Mouse (Mus musculus) ES-Bruce4 (cell line): ENCODE data around the gene Stx5a. TPM values are rescaled to one million over a fixed set of nuclear protein-coding genes. Genes with fewer than 3 reads are reported as not detected.
A peak's percentile ranks its signal among the peaks of the same experiment; 100 is the strongest.

Source experiments
- H3K27ac ChIP-seq: 2 replicates; pipeline ENCODE4 v1.5.1; 2012; ENCODE audit warnings: low read length, inconsistent platforms; ENCODE audit not compliant: insufficient read depth
- H3K27me3 ChIP-seq: 2 replicates; pipeline ENCODE4 v1.6.1; 2012; ENCODE audit warnings: mild to moderate bottlenecking, low read length, inconsistent platforms; ENCODE audit not compliant: control insufficient read depth, poor library complexity, insufficient read depth, severe bottlenecking
- H3K36me3 ChIP-seq: 2 replicates; pipeline ENCODE4 v1.6.1; 2012; ENCODE audit warnings: inconsistent platforms, mild to moderate bottlenecking, low read length, moderate library complexity; ENCODE audit not compliant: control insufficient read depth, poor library complexity, insufficient read depth, severe bottlenecking
- H3K4me1 ChIP-seq: one replicate; pipeline ENCODE4 v1.8.1; 2011; ENCODE audit warnings: low read length; ENCODE audit not compliant: control insufficient read depth, insufficient read depth
- H3K4me3 ChIP-seq: 2 replicates; pipeline ENCODE4 v1.5.1; 2011; ENCODE audit warnings: low read depth, mild to moderate bottlenecking, low read length
- H3K9ac ChIP-seq: 2 replicates; pipeline ENCODE4 v1.6.1; 2012; ENCODE audit warnings: low read depth, mild to moderate bottlenecking, inconsistent platforms; ENCODE audit not compliant: poor library complexity, severe bottlenecking
- H3K9me3 ChIP-seq: replicated peaks from 2 replicates; pipeline ENCODE4 v1.6.1; 2012; ENCODE audit warnings: mild to moderate bottlenecking, low read length, inconsistent platforms; ENCODE audit not compliant: control insufficient read depth, poor library complexity, insufficient read depth, severe bottlenecking
- CTCF ChIP-seq: IDR thresholded peaks from one replicate; pipeline ENCODE4 v1.8.1; 2011; ENCODE audit warnings: low read depth, low read length
- EP300 ChIP-seq: IDR thresholded peaks from 2 replicates; pipeline ENCODE4 v1.6.1; 2011; ENCODE audit warnings: low read depth, low read length; ENCODE audit not compliant: insufficient read depth
- POLR2A ChIP-seq: IDR thresholded peaks from one replicate; pipeline ENCODE4 v1.8.1; 2011; ENCODE audit warnings: low read length; ENCODE audit not compliant: insufficient read depth
- polyA plus RNA-seq: library from polyadenylated mRNA; stranded (reverse); fragments of >200 nt; gene quantifications from 2 replicates; pipeline ENCODE4 v1.2.4, GENCODE M21; 2011; ENCODE audit warnings: low read depth; ENCODE audit not compliant: missing spikeins, insufficient read depth, insufficient read length

The Stx5a gene
- polyA plus RNA-seq, 1 experiment: 47.1 TPM

- peaks cover 54% of the 10 kb centered on the region for H3K36me3 ChIP-seq
- no peaks in the 10 kb centered on the region for H3K27me3 ChIP-seq
- peak overlapping the region; percentile 81 for H3K9ac ChIP-seq
- no peaks in the 10 kb centered on the region for H3K9me3 ChIP-seq
- TF ChIP-seq EP300 (no peak), CTCF (no peak), POLR2A (no peak)
- H3K4me1 ChIP-seq: no peaks in the 10 kb centered on the region
- H3K4me3 ChIP-seq: peak overlapping the region; percentile 72
- peak overlapping the region; percentile 96 for H3K27ac ChIP-seq
Observed at GRCm38 (mm10) chr19:8711506-8711905, 29.7 kb upstream of the Stx5a start.

- Histone ChIP-seq H3K9ac (peak overlapping the region; percentile 81), H3K36me3 (peaks cover 49% of the 10 kb centered on the region), H3K9me3 (no peaks in the 10 kb centered on the region), H3K4me1 (no peaks in the 10 kb centered on the region), H3K27me3 (no peaks in the 10 kb centered on the region), H3K27ac (peak overlapping the region; percentile 96), H3K4me3 (peak overlapping the region; percentile 81)
- TF ChIP-seq POLR2A (no peak), CTCF (no peak), EP300 (no peak)
Observed at GRCm38 (mm10) chr19:8711949-8712869, 29.0 kb upstream of the Stx5a start.

- Histone ChIP-seq H3K9ac (peak overlapping the region; percentile 81), H3K4me1 (no peaks in the 10 kb centered on the region), H3K4me3 (peak overlapping the region; percentile 94), H3K9me3 (no peaks in the 10 kb centered on the region), H3K27ac (peak overlapping the region; percentile 96), H3K27me3 (no peaks in the 10 kb centered on the region), H3K36me3 (peaks cover 43% of the 10 kb centered on the region)
- TF ChIP-seq EP300 (peak; percentile 93), POLR2A (peak; percentile 41), CTCF (no peak)
Observed at GRCm38 (mm10) chr19:8712870-8713305, 28.3 kb upstream of the Stx5a start.

- Histone ChIP-seq H3K9me3 (no peaks in the 10 kb centered on the region), H3K36me3 (peaks cover 38% of the 10 kb centered on the region), H3K4me1 (no peaks in the 10 kb centered on the region), H3K4me3 (peak overlapping the region; percentile 94), H3K27me3 (no peaks in the 10 kb centered on the region), H3K27ac (peak overlapping the region; percentile 96), H3K9ac (peak overlapping the region; percentile 81)
- peak; percentile 93 for TF ChIP-seq POLR2A
- TF ChIP-seq EP300: peak; percentile 63
- peak; percentile 65 for TF ChIP-seq CTCF
Observed at GRCm38 (mm10) chr19:8713306-8713996, 27.8 kb upstream of the Stx5a start.

GRCm38 (mm10) chr19:8713997-8714652 is 27.1 kb upstream of the Stx5a start:
- peak overlapping the region; percentile 94 for H3K27ac ChIP-seq
- H3K4me3 ChIP-seq: peak overlapping the region; percentile 94
- H3K9me3 ChIP-seq: no peaks in the 10 kb centered on the region
- H3K4me1 ChIP-seq: no peaks in the 10 kb centered on the region
- H3K9ac ChIP-seq: peak overlapping the region; percentile 81
- H3K36me3 ChIP-seq: peaks cover 31% of the 10 kb centered on the region
- no peaks in the 10 kb centered on the region for H3K27me3 ChIP-seq
- TF ChIP-seq CTCF: no peak
